Mouse (Mus musculus) CD4-positive, CD25-positive, alpha-beta regulatory T cell, adult 4 months (primary cell): ENCODE measurements around the gene C3. TPM values are rescaled to one million over a fixed set of nuclear protein-coding genes. Genes with fewer than 3 reads are reported as not detected.

Experiments used
- ATAC-seq: one replicate; pipeline ENCODE4 v1.8.0; 2017
- polyA plus RNA-seq, 2 experiments: library from polyadenylated mRNA; unstranded; fragments of 100-300 nt; shearing (Covaris generic); gene quantifications; one replicate each; pipeline ENCODE4 v1.2.1; 2017

The C3 gene
- polyA plus RNA-seq, 2 experiments from 2014 or later: 0.85 to 1.3 TPM

DNA sequence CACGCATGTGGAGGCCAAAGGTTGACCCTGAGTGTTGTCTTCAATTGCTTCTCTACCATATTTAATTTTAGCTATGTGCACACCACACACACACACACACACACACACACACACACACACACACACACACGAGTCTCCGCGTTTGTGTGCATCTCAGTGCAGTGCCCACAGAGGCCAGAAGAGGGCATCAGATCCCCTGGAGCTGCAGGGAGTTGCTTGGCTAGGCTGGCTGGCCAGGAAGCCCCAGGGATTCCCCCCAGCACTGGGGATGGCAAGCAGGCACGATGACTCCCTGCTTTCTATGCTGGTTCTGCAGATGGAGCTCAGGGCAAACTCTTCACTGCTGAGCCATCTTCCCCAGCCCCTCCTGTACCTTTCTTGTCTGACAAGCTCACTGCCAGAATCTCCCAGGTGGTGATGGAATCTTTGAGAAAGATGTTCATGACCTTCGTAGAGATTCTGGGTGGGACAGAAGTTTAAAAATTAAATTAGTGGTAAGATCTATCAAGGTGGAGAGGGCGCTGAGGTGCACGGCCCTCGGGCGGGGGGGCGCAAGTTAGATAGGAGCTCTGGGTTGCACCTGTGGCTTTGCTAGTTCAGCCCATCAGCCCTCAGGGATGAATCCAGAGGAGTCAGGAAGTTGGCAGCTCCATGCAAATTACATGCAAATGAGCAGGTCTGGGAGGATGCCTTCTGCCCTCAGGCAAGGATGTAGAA is 8.6 kb downstream of the C3 start:
- ATAC-seq: peak; percentile 88

DNA sequence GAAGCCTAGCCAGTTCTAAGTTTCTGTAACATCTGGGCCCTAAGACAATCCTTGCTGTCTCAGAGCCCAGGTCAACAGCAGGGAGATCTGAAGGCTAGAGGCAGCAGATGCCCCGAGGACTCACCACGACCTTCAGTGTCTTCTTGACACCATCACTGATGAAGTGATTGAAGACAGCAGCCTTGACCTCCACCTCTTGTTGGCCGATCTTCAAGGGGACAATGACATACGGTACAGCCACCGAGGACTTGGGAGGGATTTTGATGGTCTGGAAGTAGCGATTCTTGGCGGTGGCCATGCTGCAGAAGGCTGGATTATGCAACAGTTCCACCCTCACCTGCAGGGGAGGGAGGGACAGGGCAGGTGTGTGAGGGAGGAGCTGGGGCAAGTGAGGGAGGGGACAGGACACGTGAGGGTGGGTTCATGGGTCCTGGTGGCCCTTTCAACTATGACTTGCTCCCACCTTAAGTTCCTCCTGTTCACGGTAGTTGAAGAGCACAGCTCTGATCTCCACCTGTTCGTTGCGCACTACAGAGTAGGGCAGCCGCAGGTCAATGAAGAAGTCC is 9.5 kb downstream of the C3 start:
- no peak for ATAC-seq

DNA sequence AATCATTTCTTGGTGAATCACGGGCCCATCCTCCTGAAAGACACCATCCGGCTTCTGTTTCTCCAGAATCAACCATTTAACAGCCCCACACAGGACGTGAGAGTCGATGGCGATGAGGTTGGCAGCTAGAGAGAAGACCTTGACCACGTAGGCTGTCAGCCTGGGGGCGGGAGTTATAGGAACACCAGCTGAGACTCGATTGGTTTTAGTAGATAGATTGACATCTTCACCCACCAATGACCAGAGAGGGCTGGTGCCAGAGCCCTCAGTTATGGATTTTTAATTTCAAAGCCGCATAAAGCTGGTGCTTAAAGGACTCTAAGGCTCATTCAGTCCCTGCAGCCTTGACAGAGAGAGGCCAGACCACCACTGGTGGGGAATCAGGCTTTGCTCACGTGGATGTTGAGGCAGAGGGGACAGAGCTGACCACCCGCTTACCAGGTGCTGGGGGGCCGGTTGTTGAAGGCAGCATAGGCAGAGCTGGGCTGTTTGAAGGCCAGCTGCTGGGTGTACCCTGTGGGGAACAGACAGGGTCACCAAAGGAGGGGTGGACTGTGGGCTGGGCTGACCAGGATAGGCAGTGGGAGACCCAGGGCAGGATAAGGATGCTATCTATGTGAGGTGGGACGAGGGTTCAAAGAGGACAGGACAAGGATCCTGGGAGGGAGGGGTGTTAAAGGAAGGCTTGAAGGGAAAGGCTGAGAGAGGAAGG is 13.1 kb downstream of the C3 start:
- ATAC-seq: no peak

DNA sequence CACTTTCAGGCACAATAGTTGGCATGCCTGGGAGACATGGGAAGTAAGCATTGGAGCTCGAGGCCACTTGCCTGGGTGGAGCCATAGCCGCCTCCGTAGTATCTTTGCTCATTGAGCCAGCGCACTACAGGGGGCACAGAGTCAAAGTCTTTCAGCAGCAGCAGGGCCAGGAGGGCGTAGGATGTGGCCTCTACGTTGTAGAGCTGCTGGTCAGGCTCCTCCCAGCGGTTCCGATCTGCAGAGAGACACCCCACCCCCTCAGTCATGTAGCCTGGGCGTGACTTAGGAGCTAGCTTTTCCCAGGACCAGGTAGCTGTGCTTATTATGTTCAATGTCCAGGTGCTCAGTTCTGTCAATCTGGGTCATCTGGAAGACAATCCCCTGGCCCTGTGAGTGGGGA is 16.4 kb downstream of the C3 start:
- ATAC-seq: no peak

DNA sequence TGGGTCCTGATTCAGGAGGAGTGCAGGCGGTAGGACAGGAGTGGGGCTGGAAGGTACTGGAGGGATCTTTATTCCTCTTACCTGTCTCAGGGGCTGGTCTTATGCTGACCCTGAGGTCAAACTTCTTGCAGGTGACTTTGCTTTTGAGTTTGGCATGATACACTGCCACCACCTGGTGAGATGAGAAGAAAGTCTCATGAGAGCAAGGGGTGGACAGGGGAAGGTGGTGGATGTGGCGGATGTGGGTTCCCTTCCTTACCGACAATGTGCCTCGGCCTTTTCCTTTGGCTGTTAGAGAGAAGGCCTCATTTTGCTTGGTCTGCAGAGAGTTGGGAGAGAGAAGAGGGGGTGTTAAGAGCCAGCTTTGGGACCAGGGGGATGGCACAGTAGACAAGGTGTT is 18.6 kb downstream of the C3 start:
- ATAC-seq: peak; percentile 95

DNA sequence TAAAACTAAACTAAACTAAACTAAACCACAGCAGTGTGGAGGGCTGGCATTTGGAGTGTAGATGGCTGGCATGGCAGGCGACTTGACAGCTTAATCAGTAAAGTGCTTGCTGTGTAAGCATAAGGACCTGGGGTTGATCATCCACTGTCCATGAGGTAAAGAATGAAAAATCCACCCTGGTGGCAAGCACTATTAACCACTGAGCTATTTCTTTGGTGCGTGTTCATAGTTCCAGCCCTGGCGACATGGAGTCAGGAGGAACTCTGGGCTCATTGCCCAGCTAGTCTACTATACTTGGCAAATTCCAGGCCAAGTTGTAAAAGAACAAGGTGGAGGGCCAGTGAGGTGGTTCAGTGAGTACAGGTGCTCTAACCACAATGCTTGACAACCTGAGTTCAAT is 20.0 kb downstream of the C3 start:
- no peak for ATAC-seq

DNA sequence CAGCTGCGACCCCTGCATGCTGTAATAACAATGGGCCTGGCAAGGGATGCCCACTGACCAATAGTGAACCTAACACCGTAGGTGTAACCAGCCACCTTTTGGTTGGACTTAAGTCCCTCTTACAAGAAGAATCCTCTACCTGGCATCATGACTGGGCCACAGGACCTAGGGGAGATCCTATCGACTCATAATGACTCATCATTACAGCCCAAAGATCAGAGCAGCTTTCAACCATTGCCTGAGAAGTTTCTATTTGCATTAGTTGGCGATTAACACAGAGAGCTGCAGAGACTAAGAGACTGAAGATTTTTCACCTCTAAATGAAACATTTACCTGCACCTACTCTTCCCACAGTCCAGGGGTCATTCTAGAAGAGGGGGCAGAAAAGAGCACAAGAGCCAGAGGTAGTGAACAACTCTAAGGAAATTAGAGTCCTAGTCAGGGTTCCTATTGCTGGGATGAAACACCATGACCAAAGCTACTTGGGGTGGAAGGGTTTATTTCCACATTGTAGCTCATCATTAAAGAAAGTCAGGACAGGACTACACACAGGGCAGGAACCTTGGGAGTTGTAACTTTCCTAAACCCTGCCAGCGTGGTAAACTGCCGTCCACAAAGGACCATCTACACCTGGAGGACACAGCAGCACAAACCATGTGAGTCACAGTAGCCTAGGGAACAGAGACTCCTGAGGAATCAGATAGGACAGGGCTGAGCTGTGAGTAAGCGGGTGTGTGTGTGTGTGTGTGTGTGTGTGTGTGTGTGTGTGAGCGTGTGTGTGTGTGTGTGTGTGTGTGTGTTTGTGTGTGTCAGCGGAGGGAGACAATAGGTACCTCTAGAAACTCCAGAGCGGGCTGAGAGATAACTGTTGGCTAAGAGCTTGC is 25.9 kb downstream of the C3 start:
- ATAC-seq: no peak

DNA sequence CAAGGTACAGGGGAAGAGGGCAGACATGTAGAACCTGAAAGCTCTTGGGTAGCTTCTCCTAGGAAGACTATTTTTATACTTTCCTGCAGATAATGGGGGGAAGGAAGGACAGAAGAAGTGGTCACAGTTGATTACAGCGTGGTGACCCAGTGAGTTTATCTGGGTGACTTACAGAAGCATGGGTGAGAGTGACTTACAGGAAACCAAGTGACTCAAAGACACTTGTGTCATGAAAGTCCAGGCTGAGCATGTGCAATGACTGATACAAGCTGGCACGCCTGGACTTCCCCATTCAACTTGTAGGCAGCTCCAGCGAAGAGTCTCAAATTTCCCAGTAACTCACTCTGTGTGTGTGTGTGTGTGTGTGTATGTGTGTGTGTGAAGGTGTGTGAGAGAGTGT is 29.7 kb downstream of the C3 start:
- no peak for ATAC-seq

DNA sequence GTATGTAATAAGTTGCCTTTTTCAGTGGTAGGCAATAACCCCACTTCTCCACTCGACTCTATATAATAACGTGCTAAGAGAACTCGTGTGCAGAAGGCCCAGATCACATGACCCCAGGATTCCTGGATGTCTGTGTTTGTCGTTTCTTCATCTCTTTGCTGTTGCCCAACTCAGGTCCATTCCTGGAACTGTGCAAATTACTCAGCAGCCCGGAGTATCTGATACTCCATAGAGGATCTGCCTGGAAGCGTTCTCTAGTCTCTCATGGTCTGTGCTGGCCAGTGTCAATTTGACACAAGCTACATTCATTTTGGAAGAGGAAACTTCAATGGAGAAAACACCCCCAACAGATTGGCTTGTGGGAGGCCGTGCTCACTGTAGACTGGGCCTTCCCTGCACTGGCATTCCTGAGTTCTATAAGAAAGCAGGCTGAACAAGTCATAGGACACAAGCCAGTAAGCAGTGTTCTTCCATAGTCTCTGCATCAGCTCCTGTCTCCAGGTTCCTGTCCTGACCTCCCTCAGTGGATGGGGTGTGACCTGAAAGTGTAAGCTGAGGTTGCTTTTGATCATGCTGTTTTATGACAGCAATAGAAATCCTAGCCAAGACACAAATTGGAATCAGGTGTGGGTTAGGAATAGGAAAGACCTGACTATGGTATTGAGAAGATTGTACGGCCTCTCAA is 32.5 kb downstream of the C3 start:
- ATAC-seq: no peak

DNA sequence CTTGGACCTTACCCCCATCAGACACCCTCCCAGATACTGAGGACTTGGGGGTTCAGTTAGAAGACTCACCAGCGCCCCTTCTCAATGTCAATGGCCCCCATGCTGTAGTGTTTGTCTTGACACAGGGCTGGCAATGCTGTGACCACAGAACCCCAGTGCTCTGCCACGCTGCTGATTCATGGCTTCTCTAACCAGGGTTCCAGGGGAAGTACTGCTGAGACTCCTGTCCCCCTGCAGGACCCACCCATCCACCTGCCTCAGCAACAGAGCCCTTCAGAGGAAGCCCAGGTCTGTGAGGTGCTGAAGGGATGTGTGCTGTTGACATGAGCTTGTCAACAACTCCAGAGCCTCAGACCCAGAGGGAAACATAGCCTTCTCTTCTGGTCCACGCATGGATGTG is 33.2 kb downstream of the C3 start:
- ATAC-seq: no peak

DNA sequence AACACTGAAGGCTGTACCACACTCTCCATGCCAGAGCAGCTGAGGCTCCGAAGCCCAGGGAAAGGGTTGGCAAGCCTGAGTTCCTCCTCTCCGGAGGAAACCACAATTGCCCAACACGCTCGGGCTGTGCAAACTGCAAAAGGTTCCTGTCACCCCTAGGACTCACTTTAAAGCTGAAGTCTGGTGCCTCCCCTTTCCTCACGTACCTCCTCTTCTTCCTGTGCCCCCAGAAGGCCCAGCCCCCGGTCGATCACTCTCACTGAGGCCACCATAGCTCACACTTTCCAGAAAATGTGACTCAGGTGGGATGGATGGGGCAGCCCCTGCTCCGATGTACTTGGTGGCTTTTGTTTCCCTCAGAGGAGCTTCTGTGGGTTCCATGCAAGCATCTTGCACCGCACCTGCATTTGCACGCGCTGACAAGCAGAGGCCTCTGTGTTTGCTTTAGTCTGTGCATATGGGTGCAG is 33.9 kb downstream of the C3 start, which contains the start of gene Tnfsf14:
TSS of gene Tnfsf14 (minus strand) at position 137 of the 467 bp plus-strand sequence.
- ATAC-seq: peak; percentile 86

DNA sequence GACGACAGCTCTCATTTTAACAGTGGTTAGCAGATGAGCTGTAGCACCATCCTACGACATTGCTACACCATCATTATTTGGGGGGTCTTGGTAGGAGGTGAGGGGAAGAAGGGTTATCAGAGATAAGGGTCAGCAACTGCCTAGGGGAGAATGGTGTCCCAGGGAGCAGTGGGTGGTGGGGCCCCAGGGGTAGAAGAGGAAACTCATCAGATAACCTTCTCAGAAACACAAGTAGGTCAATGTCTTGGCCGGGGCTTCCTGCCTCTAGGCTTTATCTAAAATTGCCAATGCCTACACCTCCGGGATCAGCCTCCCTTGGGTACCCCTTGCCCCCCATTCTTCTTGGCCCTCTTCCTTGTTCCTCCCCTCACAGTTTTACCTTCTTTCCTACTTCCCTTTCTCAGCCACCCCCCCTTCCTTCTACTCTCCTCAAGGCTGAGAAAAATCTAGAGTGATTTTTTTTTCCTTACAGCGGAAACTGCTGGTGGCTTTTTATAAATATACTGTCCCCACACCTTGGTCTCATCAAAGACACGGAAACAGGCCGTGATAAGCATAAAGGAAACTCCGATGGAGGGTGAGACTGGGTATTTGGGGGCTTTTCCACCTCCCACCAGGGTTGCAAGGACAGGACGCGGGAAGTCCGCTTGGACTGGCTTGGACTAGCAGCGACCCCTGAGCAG is 39.3 kb downstream of the C3 start:
- ATAC-seq: peak; percentile 77

DNA sequence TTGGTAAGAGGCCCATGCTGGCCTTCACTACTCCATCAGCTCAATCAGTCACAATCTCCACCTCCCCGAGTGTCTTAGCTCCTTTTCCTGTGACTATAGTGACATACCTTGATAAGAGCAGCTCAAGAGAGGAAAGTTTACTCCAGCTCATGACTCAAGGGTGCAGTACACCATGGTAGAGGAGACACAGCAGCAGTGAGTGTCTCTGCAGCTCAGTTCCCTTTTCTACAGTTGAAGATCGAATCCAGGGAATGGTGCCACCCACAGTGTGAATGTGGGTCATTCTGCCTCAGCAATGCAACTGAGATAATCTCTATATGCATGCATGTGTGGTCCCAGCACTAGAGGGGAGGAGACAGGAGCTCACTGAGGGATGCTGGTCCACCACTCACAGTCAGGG is 42.3 kb downstream of the C3 start:
- ATAC-seq: no peak

DNA sequence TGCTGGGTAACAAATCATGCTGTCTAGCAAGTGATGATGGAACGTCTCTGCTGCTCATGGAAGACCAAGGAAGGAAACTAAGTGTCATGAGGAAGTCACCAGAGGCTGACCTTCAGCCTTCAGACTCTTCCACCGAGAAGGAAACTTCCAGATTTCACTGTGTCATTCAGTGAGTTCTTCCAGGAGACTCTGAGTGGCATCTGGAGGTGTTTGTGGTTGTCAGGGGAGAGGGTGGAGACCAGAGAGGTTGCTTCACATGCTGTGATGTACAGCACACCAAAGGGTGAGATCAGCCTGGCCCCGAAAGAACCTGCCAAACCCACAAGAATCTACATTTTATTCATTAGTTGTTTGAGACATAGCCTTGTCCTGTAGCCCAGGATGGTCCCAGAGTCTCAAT is 45.1 kb downstream of the C3 start:
- no peak for ATAC-seq

DNA sequence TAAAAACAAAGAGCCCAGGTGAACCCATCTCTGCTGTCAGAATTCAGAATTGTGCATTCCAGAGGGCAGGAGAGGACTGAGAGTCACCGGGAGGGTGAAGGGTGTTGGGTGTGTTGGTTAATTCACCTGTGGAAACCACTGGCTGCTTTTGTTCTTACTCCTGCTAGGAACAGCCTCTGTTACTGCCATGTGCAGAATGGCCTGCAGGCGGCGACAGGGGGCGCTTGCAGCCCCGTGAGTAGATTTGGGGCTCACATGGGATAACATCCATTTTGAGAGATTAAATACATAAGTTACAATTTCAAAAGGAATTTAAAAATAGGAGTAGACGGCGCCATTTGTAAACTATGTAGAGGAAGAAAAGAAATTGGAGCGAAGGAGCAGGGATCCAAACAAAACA is 47.6 kb downstream of the C3 start:
- ATAC-seq: peak; percentile 80

DNA sequence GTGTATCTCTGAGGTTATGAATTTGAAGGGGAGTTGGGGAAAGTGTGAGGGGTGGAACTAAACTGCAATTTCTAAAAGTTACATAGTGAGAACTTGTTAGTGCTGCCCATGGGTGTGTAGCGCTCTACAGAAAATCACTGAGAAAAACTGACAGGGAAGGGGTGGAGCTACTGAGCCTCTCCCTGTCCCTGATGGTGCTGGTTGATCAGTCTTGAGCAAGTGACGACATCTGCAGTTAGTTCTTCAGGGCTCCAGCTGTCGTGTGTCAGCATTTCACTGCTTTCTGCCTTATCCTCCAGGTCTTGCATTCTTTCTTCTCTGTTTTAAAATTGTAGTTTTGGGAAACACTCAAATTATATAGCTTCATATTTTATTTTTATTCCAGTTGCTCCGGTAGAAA is 54.6 kb downstream of the C3 start:
- no peak for ATAC-seq

DNA sequence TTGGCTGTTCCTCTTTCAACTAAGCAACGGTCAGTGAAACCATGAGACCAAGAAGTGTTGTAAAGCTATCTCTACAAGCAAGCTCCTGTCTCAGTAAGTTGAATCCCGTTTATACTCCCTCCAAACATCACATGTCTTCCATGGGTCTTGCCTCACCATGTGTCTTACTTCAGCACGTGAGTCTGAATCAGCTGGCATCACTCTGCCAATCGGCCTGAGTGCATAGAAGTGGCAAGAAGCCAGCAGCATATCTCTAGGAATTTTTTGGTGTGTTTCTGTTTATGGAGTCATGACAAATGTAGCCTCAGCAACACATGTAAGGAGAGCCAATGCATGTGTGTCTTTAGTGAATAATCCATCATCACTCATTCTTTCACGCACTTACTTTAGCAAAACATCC is 55.6 kb downstream of the C3 start:
- no peak for ATAC-seq

DNA sequence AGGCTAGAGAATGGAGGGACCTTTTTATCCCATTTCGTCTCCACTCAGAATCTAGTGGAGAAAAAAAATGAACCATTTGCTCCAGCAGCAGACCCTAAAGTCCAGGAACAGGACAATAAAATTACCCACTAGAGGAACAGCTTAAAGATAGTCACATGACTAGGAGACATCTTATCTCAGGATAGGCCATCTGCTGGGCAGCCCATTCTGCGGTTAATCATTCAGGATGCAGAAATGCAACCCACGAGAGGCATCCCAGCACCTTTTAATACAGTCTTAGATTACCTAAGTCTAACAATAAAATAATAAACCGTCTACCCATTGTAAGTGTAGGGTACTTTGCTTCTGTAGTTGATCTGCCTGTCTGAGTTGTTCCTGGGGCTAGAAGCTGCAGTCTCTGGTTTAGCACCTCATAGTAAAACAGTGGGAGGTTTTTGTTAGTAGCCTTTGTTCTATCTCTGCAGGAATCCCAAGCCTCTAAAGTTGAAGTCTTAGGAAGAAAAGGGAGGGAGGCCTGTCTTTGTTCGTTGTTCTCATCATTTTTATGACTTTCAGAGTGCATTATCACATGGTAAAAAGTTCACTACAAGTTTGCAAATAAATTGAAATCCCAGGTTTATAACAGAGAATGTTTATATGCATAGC is 57.2 kb downstream of the C3 start:
- no peak for ATAC-seq

DNA sequence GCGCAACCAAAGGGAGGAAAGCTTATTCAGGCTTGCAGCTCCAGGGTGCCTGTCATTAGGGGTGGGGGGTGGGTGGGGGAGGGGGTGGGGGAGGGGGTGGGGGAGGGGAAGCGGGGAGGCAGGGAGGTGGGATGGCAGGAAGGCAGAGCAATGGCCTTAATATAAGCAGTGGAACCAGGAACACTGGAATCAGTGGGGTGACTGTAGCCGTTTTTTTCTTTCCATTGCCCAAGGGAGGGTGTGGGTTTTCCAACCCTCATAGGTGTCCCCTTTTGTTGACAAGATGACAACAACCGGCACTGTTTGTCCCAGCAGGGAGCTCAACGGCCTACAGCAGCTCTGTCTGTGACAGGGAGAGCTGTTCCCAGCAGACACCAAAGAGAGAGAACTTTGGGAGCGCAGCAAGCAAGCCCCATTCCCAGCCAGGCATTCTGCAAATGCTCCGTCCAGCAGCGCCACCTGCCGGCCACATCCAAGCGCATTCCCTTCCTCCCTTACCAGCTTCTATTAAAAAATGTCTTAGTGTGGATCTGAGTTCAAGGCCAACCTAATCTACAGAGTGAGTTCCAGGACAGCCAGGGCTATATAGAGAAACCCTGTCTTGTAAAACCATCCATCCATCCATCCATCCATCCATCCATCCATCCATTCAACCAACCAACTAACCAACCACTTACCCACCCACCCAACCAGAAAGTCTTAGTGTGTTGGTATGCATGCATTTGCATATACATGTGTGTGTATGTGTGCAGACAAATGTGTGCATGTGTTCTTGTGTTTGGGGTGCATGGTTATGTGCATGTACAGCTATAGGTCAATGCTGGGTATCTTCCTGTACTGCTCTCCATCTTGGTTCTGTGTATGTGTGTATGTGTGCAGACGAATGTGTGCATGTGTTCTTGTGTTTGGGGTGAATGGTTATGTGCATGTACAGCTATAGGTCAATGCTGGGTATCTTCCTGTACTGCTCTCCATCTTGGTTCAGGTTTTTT is 60.8 kb downstream of the C3 start:
- ATAC-seq: peak; percentile 72
